Mouse (Mus musculus) layer of hippocampus, adult 8-10 months (tissue): Measurements from ENCODE around the gene Brd7. TPM values are rescaled to one million over a fixed set of nuclear protein-coding genes. Genes with fewer than 3 reads are reported as not detected.

ENCODE experiments used
- DNase-seq, 2 experiments: peaks; one replicate each; pipeline ENCODE4 v3.0.0; 2022; ENCODE audit warnings: low spot score in 2 of 2
- total RNA-seq, 4 experiments: library from RNA; stranded (reverse); gene quantifications; 2 replicates each; pipeline ENCODE4 v1.2.4; 2022

The Brd7 gene
- total RNA-seq, 4 experiments from 2014 or later = 36.2 to 51.8 (median 49.3) TPM

- DNase-seq = no peak
Measured at GRCm38 (mm10) chr8:88357226-88357933, 4.6 kb downstream of the Brd7 start.

- DNase-seq = no peak
Measured at GRCm38 (mm10) chr8:88349046-88349445, 12.9 kb downstream of the Brd7 start.

- DNase-seq = no peak
Measured at GRCm38 (mm10) chr8:88342026-88342425, 20.0 kb downstream of the Brd7 start.

- DNase-seq = no peak
Measured at GRCm38 (mm10) chr8:88339887-88340695, 21.9 kb downstream of the Brd7 start.

- no peak for DNase-seq
Measured at GRCm38 (mm10) chr8:88339221-88339620, 22.8 kb downstream of the Brd7 start.

- DNase-seq = no peak
Measured at GRCm38 (mm10) chr8:88334975-88335374, 27.0 kb downstream of the Brd7 start.

GRCm38 (mm10) chr8:88334384-88334783, 27.6 kb downstream of the Brd7 start:
- DNase-seq = no peak

- no peak for DNase-seq
Measured at GRCm38 (mm10) chr8:88330816-88331215, 31.2 kb downstream of the Brd7 start.

- no peak for DNase-seq
Measured at GRCm38 (mm10) chr8:88328689-88329088, 33.3 kb downstream of the Brd7 start.

- no peak for DNase-seq
Measured at GRCm38 (mm10) chr8:88326328-88326727, 35.7 kb downstream of the Brd7 start.

- DNase-seq = no peak
Measured at GRCm38 (mm10) chr8:88325795-88326194, 36.2 kb downstream of the Brd7 start.

GRCm38 (mm10) chr8:88325251-88325650, 36.7 kb downstream of the Brd7 start:
- DNase-seq = no peak

GRCm38 (mm10) chr8:88324760-88325159, 37.2 kb downstream of the Brd7 start:
- no peak for DNase-seq

- DNase-seq = no peak
Measured at GRCm38 (mm10) chr8:88323523-88323922, 38.5 kb downstream of the Brd7 start.

GRCm38 (mm10) chr8:88321387-88321786, 40.6 kb downstream of the Brd7 start:
- no peak for DNase-seq

GRCm38 (mm10) chr8:88320134-88320533, 41.9 kb downstream of the Brd7 start:
- DNase-seq = no peak

- no peak for DNase-seq
Measured at GRCm38 (mm10) chr8:88318151-88318550, 43.8 kb downstream of the Brd7 start.

GRCm38 (mm10) chr8:88317341-88317740, 44.7 kb downstream of the Brd7 start:
- no peak for DNase-seq

GRCm38 (mm10) chr8:88316139-88316931, 45.7 kb downstream of the Brd7 start:
- DNase-seq = no peak

GRCm38 (mm10) chr8:88315302-88315701, 46.7 kb downstream of the Brd7 start:
- no peak for DNase-seq

- no peak for DNase-seq
Measured at GRCm38 (mm10) chr8:88313991-88314390, 48.0 kb downstream of the Brd7 start.

- DNase-seq = no peak
Measured at GRCm38 (mm10) chr8:88312966-88313365, 49.0 kb downstream of the Brd7 start.
